Mouse (Mus musculus): Measurements from ENCODE around the gene Itga2.
A peak's percentile ranks its signal among the peaks of the same experiment; 100 is the strongest.

Itga2 gene

DNA sequence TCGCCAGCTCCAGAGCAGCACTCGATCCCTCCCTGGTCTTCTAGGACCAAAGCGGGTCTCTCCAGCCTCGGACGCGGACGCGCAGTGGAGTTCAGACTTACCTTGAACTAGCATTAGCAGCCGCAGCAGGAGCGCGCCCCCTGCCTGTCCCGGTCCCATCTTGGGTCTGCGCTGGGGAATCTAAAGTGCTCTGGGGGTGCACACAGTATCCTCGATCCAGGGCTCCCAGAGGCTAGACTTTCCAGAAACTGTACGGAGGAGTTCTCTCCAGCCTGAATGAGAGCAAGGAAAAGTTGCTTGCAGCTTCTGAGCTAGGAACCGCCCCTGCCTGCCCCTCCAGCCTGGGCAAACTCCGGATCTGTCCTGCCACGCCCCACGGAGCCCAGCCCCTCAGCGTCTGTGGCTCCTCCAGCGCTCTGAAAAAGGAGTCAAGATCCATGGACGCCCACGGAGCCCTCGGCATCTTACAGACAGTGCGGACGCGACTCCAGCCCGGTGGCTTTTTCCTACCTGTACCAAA, at the start of gene Itga2:
Itga2 (minus strand) TSS at position 326 of the 520 bp plus-strand sequence.
- peak; percentile 15 for DNase-seq (ENCODE audit: low spot score)

DNA sequence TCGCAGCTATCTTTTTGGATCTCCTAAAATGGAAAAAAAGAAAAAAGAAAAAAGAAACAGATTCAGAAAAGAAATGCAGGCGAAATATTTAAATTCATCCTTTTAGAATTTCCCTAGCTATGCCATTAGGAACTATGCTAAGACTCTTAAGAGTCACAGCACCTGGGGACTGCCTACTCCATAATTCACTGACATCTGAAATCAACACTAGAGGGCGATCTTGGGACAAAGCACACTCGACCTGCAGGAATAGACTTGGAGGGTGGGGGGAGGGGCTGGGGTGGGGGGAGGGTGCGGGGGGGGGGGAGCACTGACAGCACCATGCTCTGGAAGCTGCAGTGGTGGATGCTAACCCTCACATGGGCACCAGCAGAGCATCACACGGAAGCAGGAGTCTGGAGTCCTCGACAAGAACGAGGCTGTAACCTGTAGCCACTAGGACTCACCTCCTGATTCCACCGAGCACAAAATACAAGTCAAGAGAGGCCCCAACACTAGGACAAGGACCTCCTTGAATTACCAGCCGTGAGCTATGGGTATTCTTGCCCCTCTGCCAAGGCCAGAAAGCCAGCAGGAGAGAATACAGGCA, 49.0 kb upstream of the Itga2 start:
- no peak for DNase-seq (ENCODE audit: low spot score)

- no peak for DNase-seq (ENCODE audit: low spot score)
Measured at GRCm38 (mm10) chr13:114974484-114975042, 42.7 kb upstream of the Itga2 start.

- no peak for DNase-seq (ENCODE audit: low spot score)
Measured at GRCm38 (mm10) chr13:114971905-114972304, 40.0 kb upstream of the Itga2 start.

GRCm38 (mm10) chr13:114964233-114964632, 32.3 kb upstream of the Itga2 start:
- peak; percentile 41 for DNase-seq (ENCODE audit: low spot score)

DNA sequence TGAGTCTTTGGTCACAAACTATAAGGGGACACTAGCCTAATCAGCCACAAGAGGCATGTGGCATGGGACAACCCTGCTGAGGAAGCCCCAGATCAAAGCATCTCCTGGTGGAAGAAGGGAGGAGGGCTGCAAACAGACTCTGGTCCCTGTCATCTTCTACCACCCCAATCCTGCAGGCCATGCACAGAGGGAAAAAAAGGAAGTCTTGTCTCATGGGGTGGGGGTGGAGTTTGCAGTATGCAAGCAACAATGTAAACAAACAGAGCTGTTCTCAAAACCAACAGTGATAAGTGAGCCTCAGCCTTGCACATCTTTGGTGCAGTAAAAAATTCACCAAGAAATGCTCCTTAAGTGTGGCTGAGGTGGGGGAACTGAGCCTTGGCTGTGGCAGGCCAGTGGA, 22.6 kb upstream of the Itga2 start:
- DNase-seq (ENCODE audit: low spot score): no peak

DNA sequence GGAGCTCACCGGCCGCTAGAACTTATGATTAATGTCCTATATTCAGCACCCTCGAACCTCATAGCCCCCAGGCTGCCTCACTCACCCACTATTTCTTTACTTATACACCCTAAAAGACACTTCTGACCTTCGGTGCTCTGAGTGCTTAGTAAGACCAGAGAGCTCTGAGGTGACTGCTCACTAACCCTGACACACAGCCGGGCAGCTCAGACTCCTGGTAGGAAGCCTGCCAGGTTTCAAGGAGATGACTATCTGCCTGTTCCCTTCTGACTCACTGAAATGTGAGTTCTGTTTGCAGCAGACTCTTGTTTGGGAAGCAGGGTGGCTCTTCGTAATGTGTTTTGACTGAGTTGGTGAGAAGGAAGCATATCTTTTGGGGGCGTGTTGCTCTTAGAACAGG, 1.6 kb upstream of the Itga2 start:
- DNase-seq (ENCODE audit: low spot score): no peak

DNA sequence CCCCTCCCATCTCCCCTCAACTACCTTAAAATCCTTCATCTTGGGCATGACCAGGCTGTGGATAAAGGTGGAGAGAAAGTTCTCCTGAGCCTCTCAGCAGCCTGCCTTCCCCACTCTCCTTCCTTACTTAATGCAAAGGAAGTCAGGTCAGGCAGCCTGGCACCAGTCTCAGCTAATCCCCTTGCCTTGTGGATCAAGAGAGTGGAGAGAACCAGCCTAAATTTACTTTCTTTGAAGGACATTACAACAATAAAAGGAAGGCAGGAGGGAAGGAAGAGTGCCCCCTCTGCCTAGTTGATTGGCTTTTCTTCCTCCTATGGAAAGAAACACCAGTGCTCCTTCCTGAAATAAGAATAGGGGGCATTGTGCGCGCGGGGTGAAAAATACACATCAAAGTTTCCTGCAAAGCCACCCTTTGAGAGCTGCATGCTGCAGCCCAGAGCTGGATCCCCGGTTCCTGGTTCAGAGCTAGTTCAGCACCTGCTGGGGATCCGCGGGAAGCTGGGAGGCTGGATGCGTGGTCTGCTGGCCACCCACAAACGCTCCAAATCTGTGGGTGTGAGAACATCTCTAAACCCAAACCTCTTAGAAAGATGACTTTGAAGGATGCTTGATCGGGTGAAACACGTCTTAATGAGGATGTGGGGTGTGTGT, 777 bp downstream of the Itga2 start:
- peak; percentile 3 for DNase-seq (ENCODE audit: low spot score)

GRCm38 (mm10) chr13:114924785-114925184, 7.1 kb downstream of the Itga2 start:
- no peak for DNase-seq (ENCODE audit: low spot score)

DNA sequence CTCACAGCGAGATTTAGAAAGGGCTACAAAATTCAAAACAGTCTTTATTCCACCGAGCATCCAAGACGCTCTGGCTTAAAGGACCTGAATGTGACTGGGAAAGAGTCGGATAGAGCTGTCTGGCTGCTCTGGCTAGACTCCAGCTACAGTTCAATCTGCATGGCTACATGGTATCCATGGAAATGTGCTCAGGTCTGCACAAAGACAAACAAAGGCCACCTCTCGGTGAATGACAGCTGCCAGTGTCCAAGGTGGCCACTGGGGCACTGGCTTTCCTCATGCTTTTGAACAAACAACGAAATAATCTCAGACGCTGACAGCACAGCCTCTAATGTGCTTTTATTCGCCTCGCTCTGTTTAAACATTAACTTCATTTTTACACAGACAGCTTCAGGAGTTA, 8.6 kb downstream of the Itga2 start:
- DNase-seq (ENCODE audit: low spot score): no peak

GRCm38 (mm10) chr13:114915767-114916166, 16.1 kb downstream of the Itga2 start:
- DNase-seq (ENCODE audit: low spot score): no peak

- no peak for DNase-seq (ENCODE audit: low spot score)
Measured at GRCm38 (mm10) chr13:114914963-114915362, 16.9 kb downstream of the Itga2 start.

GRCm38 (mm10) chr13:114914559-114914958, 17.3 kb downstream of the Itga2 start:
- no peak for DNase-seq (ENCODE audit: low spot score)

GRCm38 (mm10) chr13:114910629-114911028, 21.3 kb downstream of the Itga2 start:
- no peak for DNase-seq (ENCODE audit: low spot score)

DNA sequence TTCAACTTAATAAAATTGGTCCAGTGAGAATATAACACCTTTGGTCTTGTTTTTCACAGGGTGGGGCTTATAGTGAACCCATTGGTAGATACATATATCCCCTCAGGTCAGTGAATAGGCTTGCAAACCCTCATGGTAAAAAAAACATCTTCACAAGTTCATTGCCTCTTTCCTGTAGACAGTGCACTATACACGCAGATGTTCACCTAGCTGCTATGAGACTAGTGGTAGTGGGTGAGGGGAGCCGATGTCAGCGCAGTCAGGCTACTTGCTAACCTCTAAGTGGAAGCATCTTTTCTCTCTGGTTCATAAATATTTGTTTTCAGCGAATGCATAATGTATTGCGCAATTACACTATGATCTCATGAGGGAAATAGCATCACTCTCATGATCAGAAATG, 22.4 kb downstream of the Itga2 start:
- no peak for DNase-seq (ENCODE audit: low spot score)

DNA sequence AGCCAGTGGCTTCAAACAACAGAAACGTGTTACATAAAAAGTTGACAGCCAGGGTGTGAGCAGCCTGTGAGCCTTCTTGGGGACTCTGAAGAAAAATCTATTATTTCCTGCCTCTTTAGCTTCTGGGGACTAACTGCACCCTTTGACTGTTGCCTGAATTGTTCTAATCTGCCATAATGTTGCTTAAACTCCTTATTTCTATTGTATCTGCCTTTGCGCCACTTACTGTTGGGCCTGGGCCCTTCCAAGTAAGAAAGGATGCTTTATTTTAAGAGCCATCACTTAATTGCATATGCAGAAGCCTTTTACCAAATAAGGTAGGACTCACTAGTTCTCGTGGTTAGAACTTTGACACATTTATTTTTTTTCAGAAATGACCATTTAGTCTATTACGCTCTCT, 24.0 kb downstream of the Itga2 start:
- DNase-seq (ENCODE audit: low spot score): no peak

GRCm38 (mm10) chr13:114896751-114897386, 35.0 kb downstream of the Itga2 start:
- peak; percentile 3 for DNase-seq (ENCODE audit: low spot score)

DNA sequence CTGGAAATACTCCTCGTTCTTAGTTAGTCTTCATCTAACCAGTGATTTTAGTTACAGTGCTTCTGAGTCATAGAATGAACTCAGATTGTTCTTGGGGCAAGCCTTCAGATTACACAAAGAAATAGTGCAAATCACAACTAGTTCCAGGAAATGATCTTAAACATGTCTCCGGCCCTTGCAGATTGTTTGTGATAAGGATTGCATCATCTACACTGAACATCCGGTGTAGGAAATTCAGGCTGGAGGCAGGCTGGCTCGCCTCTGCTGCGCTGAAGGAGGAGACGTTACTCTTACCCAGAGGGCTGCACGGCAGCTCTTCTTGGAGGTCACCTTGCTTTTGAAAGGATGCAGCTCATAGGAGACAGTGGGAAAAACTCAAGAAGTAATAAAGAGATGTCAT, 36.0 kb downstream of the Itga2 start:
- no peak for DNase-seq (ENCODE audit: low spot score)

DNA sequence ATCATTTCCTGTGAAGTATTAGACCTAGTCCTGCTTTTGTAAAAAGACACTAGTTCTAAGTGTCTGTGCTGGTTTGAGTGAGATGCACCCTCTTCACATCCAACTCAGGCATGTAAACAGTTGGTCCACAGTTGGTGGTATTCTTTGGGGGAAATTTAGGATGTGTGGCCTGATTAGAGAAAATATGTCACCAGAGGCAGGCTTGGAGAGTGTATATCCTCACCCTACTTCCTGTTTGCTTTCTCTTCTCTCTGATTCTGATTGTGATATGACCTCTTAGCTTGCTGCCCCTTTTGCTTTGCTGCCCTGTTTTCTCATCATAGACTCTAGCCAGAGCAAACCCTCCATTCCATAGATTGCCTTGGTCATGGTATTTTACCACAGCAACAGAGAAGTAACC, 37.2 kb downstream of the Itga2 start:
- DNase-seq (ENCODE audit: low spot score): no peak

- DNase-seq (ENCODE audit: low spot score): no peak
Measured at GRCm38 (mm10) chr13:114891655-114892054, 40.2 kb downstream of the Itga2 start.

DNA sequence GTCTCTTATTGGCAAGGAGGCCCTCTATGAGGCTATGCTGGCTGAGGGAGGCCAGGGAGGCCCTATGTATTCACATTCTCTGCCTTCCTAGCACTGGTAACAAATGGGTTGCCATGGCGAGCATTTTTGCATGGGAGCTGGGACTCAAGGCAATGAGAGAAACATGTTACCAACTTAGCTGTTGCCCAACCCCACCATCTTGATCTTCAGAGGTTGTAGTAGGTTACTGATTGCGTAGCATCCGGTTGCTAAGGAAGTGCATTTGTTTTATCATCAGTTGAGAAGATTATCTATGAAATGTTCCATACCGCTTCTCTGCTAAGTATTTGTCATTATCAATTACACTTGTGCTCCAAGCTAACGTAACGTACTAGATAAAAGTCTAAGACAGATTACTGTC, 44.2 kb downstream of the Itga2 start:
- DNase-seq (ENCODE audit: low spot score): no peak

DNA sequence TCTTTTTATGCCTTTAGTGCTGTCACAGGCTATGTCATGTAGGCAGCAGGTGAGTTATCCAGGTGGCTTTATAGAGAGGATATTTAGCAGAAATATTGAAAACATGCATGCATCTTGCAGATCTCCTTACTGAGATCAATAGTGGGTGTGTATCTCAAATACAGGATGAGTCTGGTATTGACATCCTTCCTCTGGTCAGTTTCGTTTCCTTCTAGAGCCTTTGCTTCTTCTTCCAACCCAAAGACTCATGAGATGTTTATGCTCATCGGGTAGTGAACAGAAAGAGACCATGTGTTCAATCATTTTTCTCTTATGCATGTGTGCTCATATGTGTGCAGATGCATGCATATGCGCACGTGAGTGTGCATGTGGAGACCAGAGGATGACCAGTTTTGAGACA, 44.6 kb downstream of the Itga2 start:
- no peak for DNase-seq (ENCODE audit: low spot score)

DNA sequence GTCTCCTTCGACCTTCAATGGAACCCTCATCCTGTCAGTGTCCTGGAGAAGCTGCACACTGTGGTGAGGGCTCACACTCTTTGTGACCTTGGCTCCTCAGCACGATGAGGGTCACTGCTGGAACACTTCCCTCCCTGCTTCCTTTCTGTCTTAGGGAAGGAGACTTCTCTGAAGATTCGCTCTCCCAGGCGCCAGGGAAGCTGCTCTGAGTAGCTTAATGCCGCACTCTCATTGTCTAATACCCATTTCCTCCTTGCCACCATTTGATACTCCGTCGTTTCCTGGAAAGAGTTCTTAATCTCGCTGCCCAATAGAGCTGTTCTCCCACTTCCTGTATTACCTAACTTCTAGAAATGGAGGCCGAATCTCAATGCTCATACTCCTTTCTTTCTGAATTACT, 46.7 kb downstream of the Itga2 start:
- no peak for DNase-seq (ENCODE audit: low spot score)

All from ovary, postnatal 10 days (tissue).